Mouse (Mus musculus): ENCODE measurements around the gene Col1a2. TPM values are rescaled to one million over a fixed set of nuclear protein-coding genes. Genes with fewer than 3 reads are reported as not detected.
A peak's percentile ranks its signal among the peaks of the same experiment; 100 is the strongest.

Gene Col1a2
- polyA plus RNA-seq, 1 experiment from 2014 or later, result 373 TPM

GRCm38 (mm10) chr6:4483937-4484601, 20.5 kb upstream of the Col1a2 start:
- no peak; the same call in 1 of the 2 replicates for ATAC-seq (ENCODE audit: insufficient number of reproducible peaks, insufficient read depth, low FRiP score, low read depth)
- H3K4me3 ChIP-seq (ENCODE audit: control insufficient read depth in 1 of 2, insufficient read depth in 1 of 2, low read depth in 1 of 2, low read length in 2 of 2), result no peak overlapping the region
- H3K4me1 ChIP-seq (ENCODE audit: control insufficient read depth in 2 of 2, insufficient read depth in 2 of 2, low read length in 2 of 2), result peaks cover 8 to 13% of the 10 kb centered on the region in 2 experiments
- H3K9ac ChIP-seq (ENCODE audit: low read length), result no peak overlapping the region
- no peaks in the 10 kb centered on the region for H3K36me3 ChIP-seq (ENCODE audit: control insufficient read depth, insufficient read depth, low read length)
- H3K27me3 ChIP-seq (ENCODE audit: control insufficient read depth, insufficient read depth, low read length), result no peaks in the 10 kb centered on the region
- no peaks in the 10 kb centered on the region for H3K9me3 ChIP-seq (ENCODE audit: control insufficient read depth, low read length)
- peak overlapping the region; percentile 16; the same call in 1 of the 2 replicates for H3K4me2 ChIP-seq (ENCODE audit: low read length)
- WGBS, result 37% methylated on average over 7 of the region's 7 CpGs
- peak overlapping the region; percentile 69 to 80 for H3K27ac ChIP-seq (replicated peaks in 1 of 2; ENCODE audit: control insufficient read depth in 1 of 2, insufficient read depth in 1 of 2, low read depth in 2 of 2, low read length in 2 of 2)

GRCm38 (mm10) chr6:4488349-4488748, 16.3 kb upstream of the Col1a2 start:
- H3K4me2 ChIP-seq (ENCODE audit: low read length), result peak overlapping the region; percentile 46; the same call in 1 of the 2 replicates

GRCm38 (mm10) chr6:4488966-4489365, 15.6 kb upstream of the Col1a2 start:
- no peaks in the 10 kb centered on the region for H3K9me3 ChIP-seq (ENCODE audit: control insufficient read depth, low read length)
- peak overlapping the region; percentile 46 for H3K4me2 ChIP-seq (ENCODE audit: low read length)
- no peak for ATAC-seq (ENCODE audit: insufficient number of reproducible peaks, insufficient read depth, low FRiP score, low read depth)
- no peak overlapping the region for H3K4me3 ChIP-seq (ENCODE audit: control insufficient read depth in 1 of 2, insufficient read depth in 1 of 2, low read depth in 1 of 2, low read length in 2 of 2)
- no peaks in the 10 kb centered on the region for H3K27me3 ChIP-seq (ENCODE audit: control insufficient read depth, insufficient read depth, low read length)
- no peaks in the 10 kb centered on the region for H3K36me3 ChIP-seq (ENCODE audit: control insufficient read depth, insufficient read depth, low read length)
- H3K4me1 ChIP-seq (ENCODE audit: control insufficient read depth in 2 of 2, insufficient read depth in 2 of 2, low read length in 2 of 2), result peaks cover 9 to 24% of the 10 kb centered on the region in 2 experiments
- no peak overlapping the region; the same call in 1 of the 2 replicates for H3K9ac ChIP-seq (ENCODE audit: low read length)
- 33% methylated on average over 1 of the region's 1 CpGs for WGBS
- peak overlapping the region; percentile 80 to 88 for H3K27ac ChIP-seq (replicated peaks in 1 of 2; ENCODE audit: control insufficient read depth in 1 of 2, insufficient read depth in 1 of 2, low read depth in 2 of 2, low read length in 2 of 2)

More at GRCm38 (mm10) chr6:4488349-4488748, 16.3 kb upstream of the Col1a2 start:
- 0% methylated on average over 1 of the region's 1 CpGs for WGBS
- no peak for ATAC-seq (ENCODE audit: insufficient number of reproducible peaks, insufficient read depth, low FRiP score, low read depth)
- Histone ChIP-seq H3K27ac (replicated peaks in 1 of 2; ENCODE audit: control insufficient read depth in 1 of 2, insufficient read depth in 1 of 2, low read depth in 2 of 2, low read length in 2 of 2) (peak overlapping the region; percentile 80 to 88), H3K36me3 (ENCODE audit: control insufficient read depth, insufficient read depth, low read length) (no peaks in the 10 kb centered on the region), H3K9me3 (ENCODE audit: control insufficient read depth, low read length) (no peaks in the 10 kb centered on the region), H3K9ac (ENCODE audit: low read length) (no peak overlapping the region), H3K4me3 (ENCODE audit: control insufficient read depth in 1 of 2, insufficient read depth in 1 of 2, low read depth in 1 of 2, low read length in 2 of 2) (no peak overlapping the region), H3K4me1 (ENCODE audit: control insufficient read depth in 2 of 2, insufficient read depth in 2 of 2, low read length in 2 of 2) (peaks cover 11 to 24% of the 10 kb centered on the region in 2 experiments), H3K27me3 (ENCODE audit: control insufficient read depth, insufficient read depth, low read length) (no peaks in the 10 kb centered on the region)

- WGBS, result 22% methylated on average over 6 of the region's 6 CpGs
- Histone ChIP-seq H3K4me1 (ENCODE audit: control insufficient read depth in 2 of 2, insufficient read depth in 2 of 2, low read length in 2 of 2) (peaks cover 9 to 21% of the 10 kb centered on the region in 2 experiments), H3K9me3 (ENCODE audit: control insufficient read depth, low read length) (no peaks in the 10 kb centered on the region), H3K27ac (replicated peaks in 1 of 2; ENCODE audit: control insufficient read depth in 1 of 2, insufficient read depth in 1 of 2, low read depth in 2 of 2, low read length in 2 of 2) (peak overlapping the region; percentile 80 to 88), H3K9ac (ENCODE audit: low read length) (peak overlapping the region; percentile 11; the same call in 1 of the 2 replicates), H3K4me3 (ENCODE audit: control insufficient read depth in 1 of 2, insufficient read depth in 1 of 2, low read depth in 1 of 2, low read length in 2 of 2) (no peak overlapping the region), H3K4me2 (ENCODE audit: low read length) (peak overlapping the region; percentile 46), H3K27me3 (ENCODE audit: control insufficient read depth, insufficient read depth, low read length) (no peaks in the 10 kb centered on the region), H3K36me3 (ENCODE audit: control insufficient read depth, insufficient read depth, low read length) (no peaks in the 10 kb centered on the region)
- ATAC-seq (ENCODE audit: insufficient number of reproducible peaks, insufficient read depth, low FRiP score, low read depth), result peak; percentile 83
These were observed 15.0 kb upstream of the Col1a2 start for GRCm38 (mm10) chr6:4489366-4490245.

GRCm38 (mm10) chr6:4493666-4494065, 10.9 kb upstream of the Col1a2 start:
- Histone ChIP-seq H3K4me2 (ENCODE audit: low read length) (no peak overlapping the region), H3K36me3 (ENCODE audit: control insufficient read depth, insufficient read depth, low read length) (no peaks in the 10 kb centered on the region), H3K4me3 (ENCODE audit: control insufficient read depth in 1 of 2, insufficient read depth in 1 of 2, low read depth in 1 of 2, low read length in 2 of 2) (no peak overlapping the region), H3K9me3 (ENCODE audit: control insufficient read depth, low read length) (no peaks in the 10 kb centered on the region), H3K27me3 (ENCODE audit: control insufficient read depth, insufficient read depth, low read length) (no peaks in the 10 kb centered on the region), H3K9ac (ENCODE audit: low read length) (no peak overlapping the region), H3K4me1 (ENCODE audit: control insufficient read depth in 2 of 2, insufficient read depth in 2 of 2, low read length in 2 of 2) (peaks cover 5 to 18% of the 10 kb centered on the region in 2 experiments), H3K27ac (replicated peaks in 1 of 2; ENCODE audit: control insufficient read depth in 1 of 2, insufficient read depth in 1 of 2, low read depth in 2 of 2, low read length in 2 of 2) (no peak overlapping the region)
- ATAC-seq (ENCODE audit: insufficient number of reproducible peaks, insufficient read depth, low FRiP score, low read depth), result no peak
- WGBS, result 68% methylated on average over 2 of the region's 2 CpGs

- Histone ChIP-seq H3K9ac (ENCODE audit: low read length) (no peak overlapping the region), H3K36me3 (ENCODE audit: control insufficient read depth, insufficient read depth, low read length) (no peaks in the 10 kb centered on the region), H3K4me3 (ENCODE audit: control insufficient read depth in 1 of 2, insufficient read depth in 1 of 2, low read depth in 1 of 2, low read length in 2 of 2) (no peak overlapping the region), H3K4me1 (ENCODE audit: control insufficient read depth in 2 of 2, insufficient read depth in 2 of 2, low read length in 2 of 2) (no peaks in the 10 kb centered on the region), H3K4me2 (ENCODE audit: low read length) (no peak overlapping the region), H3K27me3 (ENCODE audit: control insufficient read depth, insufficient read depth, low read length) (no peaks in the 10 kb centered on the region), H3K9me3 (ENCODE audit: control insufficient read depth, low read length) (no peaks in the 10 kb centered on the region), H3K27ac (replicated peaks in 1 of 2; ENCODE audit: control insufficient read depth in 1 of 2, insufficient read depth in 1 of 2, low read depth in 2 of 2, low read length in 2 of 2) (no peak overlapping the region)
- WGBS, result 56% methylated on average over 1 of the region's 1 CpGs
- no peak for ATAC-seq (ENCODE audit: insufficient number of reproducible peaks, insufficient read depth, low FRiP score, low read depth)
These were observed 8.2 kb upstream of the Col1a2 start for GRCm38 (mm10) chr6:4496428-4496827.

GRCm38 (mm10) chr6:4503106-4503505, 1.5 kb upstream of the Col1a2 start:
- peak overlapping the region; percentile 21; the same call in 1 of the 2 replicates for H3K4me2 ChIP-seq (ENCODE audit: low read length)
- no peaks in the 10 kb centered on the region; a peak in 2 of 4 replicates for H3K4me1 ChIP-seq (ENCODE audit: control insufficient read depth in 2 of 2, insufficient read depth in 2 of 2, low read length in 2 of 2)
- H3K4me3 ChIP-seq (ENCODE audit: control insufficient read depth in 1 of 2, insufficient read depth in 1 of 2, low read depth in 1 of 2, low read length in 2 of 2), result no peak overlapping the region
- H3K27me3 ChIP-seq (ENCODE audit: control insufficient read depth, insufficient read depth, low read length), result no peaks in the 10 kb centered on the region
- no peaks in the 10 kb centered on the region for H3K36me3 ChIP-seq (ENCODE audit: control insufficient read depth, insufficient read depth, low read length)
- no peak for ATAC-seq (ENCODE audit: insufficient number of reproducible peaks, insufficient read depth, low FRiP score, low read depth)
- peak overlapping the region; percentile 46 to 63; a peak in 3 of 4 replicates for H3K27ac ChIP-seq (replicated peaks in 1 of 2; ENCODE audit: control insufficient read depth in 1 of 2, insufficient read depth in 1 of 2, low read depth in 2 of 2, low read length in 2 of 2)
- no peaks in the 10 kb centered on the region for H3K9me3 ChIP-seq (ENCODE audit: control insufficient read depth, low read length)
- 0 out of 2 replicates have a peak overlapping the region, but pooled peaks have one; percentile 13 for H3K9ac ChIP-seq (ENCODE audit: low read length)
- 0% methylated on average over 1 of the region's 1 CpGs for WGBS

All from heart, embryonic 14.5 days (tissue).